Mouse (Mus musculus): ENCODE measurements at regions not wholly inside any gene's neighbourhood (a gene's known extent, or its start where the extent isn't known, plus 50 kb on each side); places are given as distances from the start of the nearest gene placed in this dataset.

GRCm38 (mm10) chr14:76911271-76911670 is 125.3 kb upstream of the Ccdc122 start:
- TF ChIP-seq POU5F1 (IDR thresholded peaks at IDR 0.05; ENCODE audit: borderline replicate concordance, low read length) (no peak), CTCF (conservative IDR thresholded peaks at IDR 0.05; ENCODE audit: low read length) (no peak), NANOG (IDR thresholded peaks at IDR 0.05; ENCODE audit: borderline replicate concordance, low read length) (no peak)

Data from E14TG2a.4 (cell line).